Mouse (Mus musculus): ENCODE measurements around the gene Rbms3.
A peak's percentile ranks its signal among the peaks of the same experiment; 100 is the strongest.

The Rbms3 gene

GRCm38 (mm10) chr9:117102198-117102930 is 527.3 kb downstream of the Rbms3 start:
- no peak for DNase-seq (ENCODE audit: low spot score)

- no peak for DNase-seq (ENCODE audit: low spot score)
These were observed 529.5 kb downstream of the Rbms3 start for GRCm38 (mm10) chr9:117100181-117100580.

- DNase-seq (ENCODE audit: low spot score): no peak
These were observed 536.2 kb downstream of the Rbms3 start for GRCm38 (mm10) chr9:117093551-117093950.

GRCm38 (mm10) chr9:117092177-117092555 is 537.5 kb downstream of the Rbms3 start:
- no peak for DNase-seq (ENCODE audit: low spot score)

- DNase-seq (ENCODE audit: low spot score): no peak
These were observed 538.2 kb downstream of the Rbms3 start for GRCm38 (mm10) chr9:117091253-117092176.

- DNase-seq (ENCODE audit: low spot score): peak; percentile 26
These were observed 540.1 kb downstream of the Rbms3 start for GRCm38 (mm10) chr9:117089409-117090147.

- no peak for DNase-seq (ENCODE audit: low spot score)
These were observed 541.4 kb downstream of the Rbms3 start for GRCm38 (mm10) chr9:117088309-117088708.

- DNase-seq (ENCODE audit: low spot score): no peak
These were observed 544.0 kb downstream of the Rbms3 start for GRCm38 (mm10) chr9:117085706-117086105.

- DNase-seq (ENCODE audit: low spot score): no peak
These were observed 545.2 kb downstream of the Rbms3 start for GRCm38 (mm10) chr9:117084471-117084870.

- DNase-seq (ENCODE audit: low spot score): no peak
These were observed 550.2 kb downstream of the Rbms3 start for GRCm38 (mm10) chr9:117079471-117079870.

- DNase-seq (ENCODE audit: low spot score): no peak
These were observed 552.2 kb downstream of the Rbms3 start for GRCm38 (mm10) chr9:117077548-117077947.

- DNase-seq (ENCODE audit: low spot score): no peak
These were observed 552.9 kb downstream of the Rbms3 start for GRCm38 (mm10) chr9:117076785-117077184.

- no peak for DNase-seq (ENCODE audit: low spot score)
These were observed 557.1 kb downstream of the Rbms3 start for GRCm38 (mm10) chr9:117072433-117073099.

- DNase-seq (ENCODE audit: low spot score): peak; percentile 72
These were observed 559.1 kb downstream of the Rbms3 start for GRCm38 (mm10) chr9:117070616-117071015.

- DNase-seq (ENCODE audit: low spot score): no peak
These were observed 560.5 kb downstream of the Rbms3 start for GRCm38 (mm10) chr9:117069232-117069631.

- DNase-seq (ENCODE audit: low spot score): no peak
These were observed 561.9 kb downstream of the Rbms3 start for GRCm38 (mm10) chr9:117067703-117068419.

- DNase-seq (ENCODE audit: low spot score): no peak
These were observed 563.2 kb downstream of the Rbms3 start for GRCm38 (mm10) chr9:117066502-117066901.

GRCm38 (mm10) chr9:117065601-117066000 is 564.1 kb downstream of the Rbms3 start:
- DNase-seq (ENCODE audit: low spot score): no peak

GRCm38 (mm10) chr9:117059586-117059985 is 570.1 kb downstream of the Rbms3 start:
- no peak for DNase-seq (ENCODE audit: low spot score)

- no peak for DNase-seq (ENCODE audit: low spot score)
These were observed 570.6 kb downstream of the Rbms3 start for GRCm38 (mm10) chr9:117059135-117059534.

GRCm38 (mm10) chr9:117051935-117052334 is 577.8 kb downstream of the Rbms3 start:
- no peak for DNase-seq (ENCODE audit: low spot score)

Measured in adipocyte (in vitro differentiated cells).